Mouse (Mus musculus): ENCODE data around the gene Il20.

Il20 gene

DNA sequence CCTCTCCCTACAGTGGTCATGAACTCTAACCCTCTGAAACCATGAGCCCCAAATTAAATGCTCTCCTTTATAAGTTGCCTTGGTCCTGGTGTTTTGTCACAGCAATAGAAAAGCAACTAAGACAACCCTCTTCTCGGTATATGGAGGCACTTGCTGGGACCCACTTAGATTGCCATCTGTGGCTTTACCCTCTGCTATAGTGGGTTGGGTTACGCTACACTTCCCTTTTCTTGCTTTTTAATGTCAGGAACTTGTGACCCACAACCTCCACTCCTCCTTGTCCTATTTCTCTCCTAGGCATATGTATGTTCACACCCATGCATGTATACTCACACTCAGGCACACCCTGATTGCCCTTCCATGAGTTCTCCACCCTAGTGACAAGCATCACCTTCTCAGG lies 38.3 kb downstream of the Il20 start:
- in situ Hi-C loops (cut with MboI; ENCODE audit: unreplicated experiment in 2 of 2) = loop anchor here (10.0 kb wide), 2 partner anchors 112 to 392 kb away; no protein-coding TSS in a partner anchor

DNA sequence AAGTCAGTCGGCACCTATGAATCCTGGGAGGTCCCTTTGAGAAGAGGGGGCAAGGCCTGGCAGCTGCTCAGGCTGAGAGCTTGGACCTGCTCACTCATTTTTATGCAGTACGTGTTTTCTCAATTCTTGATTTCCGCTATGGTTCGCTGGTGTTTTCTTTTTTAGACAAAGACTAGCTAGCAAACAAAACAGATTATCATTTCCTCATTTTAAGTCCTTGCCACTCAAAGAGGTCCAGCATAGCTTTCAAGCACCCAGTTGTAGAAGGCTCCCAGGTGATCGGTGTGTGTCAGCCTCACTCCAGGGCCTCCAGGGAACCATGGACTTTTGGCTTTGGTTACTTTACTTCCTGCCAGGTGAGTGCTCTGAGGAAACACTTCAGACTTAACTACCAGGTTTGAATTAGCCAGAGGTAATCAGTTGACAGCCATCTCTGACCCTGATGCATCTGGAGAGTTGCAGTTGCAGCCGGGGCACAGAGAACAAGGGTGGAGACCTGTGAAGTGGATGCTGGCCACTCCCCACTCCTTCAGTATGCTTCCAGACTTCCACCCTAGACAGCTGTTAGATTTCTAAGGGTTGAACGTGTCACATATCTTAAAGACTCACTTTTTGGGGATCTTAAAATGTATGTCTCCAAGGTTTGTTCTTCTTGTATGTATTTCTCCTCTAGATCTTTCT lies 45.6 kb downstream of the Il20 start, which contains the start of gene Fcmr:
Fcmr (plus strand) TSS at position 129 of the 681 bp plus-strand sequence.
- in situ Hi-C loops (cut with MboI; ENCODE audit: unreplicated experiment in 2 of 2) = no loop called here

DNA sequence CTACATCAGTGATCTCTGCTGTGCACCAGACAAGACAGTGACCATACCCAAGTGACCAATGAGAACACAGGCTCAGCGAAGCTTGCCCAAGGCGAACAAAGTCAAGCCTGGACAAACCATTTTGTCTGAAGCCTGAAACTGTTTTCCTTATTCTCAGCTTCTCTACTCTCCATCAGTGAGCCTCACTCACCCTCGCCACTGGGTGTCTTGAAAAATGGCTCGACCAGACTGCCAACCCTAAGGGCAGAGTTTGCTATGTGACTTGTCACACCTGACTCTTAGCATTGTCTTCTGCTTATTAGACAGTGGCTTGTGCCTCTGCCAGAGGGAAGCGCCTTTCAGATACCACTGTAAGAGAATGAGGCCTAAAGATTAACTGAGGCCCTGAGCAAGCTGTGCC lies 46.5 kb downstream of the Il20 start:
- in situ Hi-C loops (cut with MboI; ENCODE audit: unreplicated experiment in 2 of 2) = no loop called here

DNA sequence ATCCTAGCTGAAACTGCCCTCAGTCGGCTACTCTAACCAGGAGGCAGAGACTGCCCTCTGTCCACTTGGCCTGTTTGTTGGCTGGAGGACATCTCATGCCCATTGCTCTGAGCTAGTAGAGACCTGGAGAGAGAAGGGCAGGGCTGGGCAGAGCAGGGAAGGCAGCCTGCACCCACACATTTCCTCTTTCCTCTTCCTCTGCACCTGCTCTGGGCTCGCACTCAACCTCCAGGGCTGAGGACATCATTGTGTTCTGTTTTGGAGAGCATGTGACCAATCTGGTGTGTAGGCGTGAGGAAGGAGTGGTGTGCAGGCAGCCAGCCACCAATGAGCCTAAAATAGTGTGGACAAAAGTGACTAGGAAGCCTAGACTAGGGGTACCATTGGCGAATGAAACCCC lies 47.0 kb downstream of the Il20 start:
- in situ Hi-C loops (cut with MboI; ENCODE audit: unreplicated experiment in 2 of 2) = no loop called here

DNA sequence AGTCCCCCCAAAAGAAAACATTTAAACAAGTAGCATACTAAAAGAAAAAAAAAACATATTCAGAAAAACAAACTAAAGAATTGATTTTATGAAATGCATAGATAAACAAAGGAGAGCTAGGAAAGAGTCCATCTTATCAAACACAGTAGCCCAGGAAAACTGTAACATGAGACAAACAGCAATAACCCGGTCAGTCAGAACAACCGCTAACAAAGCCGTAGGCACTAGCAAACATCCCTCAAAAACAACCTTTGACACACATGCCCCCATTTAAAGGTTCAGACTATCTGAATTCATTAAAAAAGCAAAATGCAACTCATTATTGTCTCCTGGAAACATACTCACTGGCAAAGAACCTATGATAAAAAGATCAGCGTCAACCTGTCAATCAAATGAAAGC lies 53.8 kb downstream of the Il20 start:
- in situ Hi-C loops (cut with MboI; ENCODE audit: unreplicated experiment in 2 of 2) = no loop called here
